Mouse (Mus musculus) bone marrow, adult 2 months (tissue): ENCODE results near the gene Ttll8.

Experiments used
- CTCF ChIP-seq: fragments of 200-500 bp; IDR thresholded peaks from 2 replicates; pipeline ENCODE4 v1.5.1; 2011; ENCODE audit warnings: low read length, control low read depth; ENCODE audit not compliant: control insufficient read depth, insufficient read depth
- POLR2A ChIP-seq: fragments of 200-500 bp; IDR thresholded peaks from 2 replicates; pipeline ENCODE4 v1.6.1; 2011; ENCODE audit warnings: low read depth, mild to moderate bottlenecking, control low read depth, low read length, borderline replicate concordance; ENCODE audit not compliant: control insufficient read depth

- TF ChIP-seq CTCF (no peak), POLR2A (no peak)
Observed at GRCm38 (mm10) chr15:88946851-88947250, 7.4 kb downstream of the Ttll8 start.
